Mouse (Mus musculus): ENCODE data around the gene Sf3b5.

The Sf3b5 gene

DNA sequence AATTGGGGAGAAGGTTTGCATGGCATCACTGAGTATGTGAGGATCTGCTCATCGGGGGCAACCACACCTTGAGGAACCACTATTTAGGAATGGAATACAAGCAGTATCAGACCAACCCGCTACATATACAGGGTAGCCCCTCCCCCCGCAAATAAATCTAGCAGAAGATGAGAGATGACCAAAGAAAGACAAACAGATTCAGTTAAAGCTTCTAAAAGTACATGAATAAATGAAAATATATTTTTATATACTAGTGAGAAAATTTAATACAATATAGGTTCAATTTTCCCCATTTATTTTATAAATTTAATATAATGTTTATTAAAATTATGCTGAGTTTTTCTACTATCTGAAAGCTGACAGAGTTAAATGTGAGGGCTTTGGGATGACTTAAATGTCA, at the start of gene Sf3b5:
TSS of gene Sf3b5 (plus strand) at position 301 of the 400 bp plus-strand sequence.
- no peak for DNase-seq

DNA sequence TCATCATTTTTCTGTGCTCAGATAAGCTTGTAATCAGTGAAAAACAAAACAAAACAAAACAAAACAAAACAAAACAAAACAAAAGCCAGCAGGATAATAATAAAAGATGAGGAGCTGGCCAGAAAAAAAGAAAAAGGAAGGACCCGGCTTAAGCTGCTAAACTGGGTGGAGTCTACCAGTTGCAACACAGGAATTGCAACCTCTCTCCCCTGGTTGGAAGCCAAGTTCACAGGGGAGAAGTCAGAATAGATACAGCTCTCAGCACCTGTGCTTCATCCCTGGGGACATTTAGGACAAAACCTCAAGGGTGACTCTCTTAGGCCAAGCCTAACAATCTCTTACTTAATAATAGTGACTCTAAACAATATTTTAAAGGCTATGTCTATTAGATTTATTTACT, 49.3 kb upstream of the Sf3b5 start:
- DNase-seq, result no peak

DNA sequence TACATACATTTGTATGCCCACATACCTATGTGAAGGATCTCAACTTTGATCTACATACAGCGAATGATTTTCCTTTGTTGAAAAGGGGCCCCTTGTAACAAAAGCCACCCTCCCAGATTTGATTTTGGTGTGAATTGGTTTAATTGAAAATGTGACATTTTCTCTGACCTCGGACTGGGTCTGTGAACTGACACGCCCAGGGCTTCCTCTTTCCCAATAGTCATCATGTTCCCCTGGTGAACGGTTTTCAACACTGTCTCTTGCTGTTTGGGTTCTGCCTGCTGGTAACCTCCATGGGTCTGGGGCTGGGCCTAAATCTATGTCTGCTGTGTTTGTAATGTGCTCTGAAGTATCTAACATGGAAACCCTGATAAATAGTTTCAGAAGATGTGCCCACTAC, 47.9 kb upstream of the Sf3b5 start:
- no peak for DNase-seq

DNA sequence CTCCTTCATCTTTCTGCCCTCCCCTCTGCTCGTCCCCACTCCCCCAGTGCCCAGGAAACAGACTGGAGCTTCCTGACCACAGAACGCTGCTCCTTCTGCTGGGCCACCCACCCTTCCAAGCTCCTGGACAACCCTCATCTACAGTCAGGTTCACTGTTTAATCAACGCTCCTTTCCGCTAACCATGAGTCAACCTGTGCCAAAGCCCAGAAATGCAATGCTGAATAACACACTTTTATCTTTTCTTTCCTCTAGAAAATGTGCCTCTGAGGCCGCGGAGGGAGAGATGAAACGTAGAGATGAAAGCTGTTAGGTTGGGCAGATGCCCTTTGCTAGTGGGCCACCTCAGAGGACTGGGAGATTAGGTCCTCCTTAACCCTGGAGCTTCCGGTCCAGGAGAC, 43.6 kb upstream of the Sf3b5 start:
- DNase-seq, result no peak

DNA sequence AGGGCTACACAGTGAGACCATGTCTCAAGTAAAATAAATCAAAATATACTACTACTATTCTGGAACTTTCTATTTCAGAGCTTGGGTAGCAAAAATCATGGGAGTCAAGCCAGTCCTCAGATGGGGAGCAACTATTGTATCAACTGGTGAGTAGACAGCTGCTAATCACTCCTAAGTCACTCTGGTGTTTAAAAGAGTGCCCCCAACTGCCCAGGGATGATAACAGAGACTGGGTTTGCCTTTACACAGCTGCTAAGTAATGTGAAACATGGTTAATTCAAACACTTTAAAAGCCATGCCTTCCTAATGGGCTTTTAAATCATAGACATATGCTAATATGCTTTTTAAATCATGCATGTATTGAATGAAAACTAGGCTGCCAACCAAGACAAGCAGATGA, 42.9 kb upstream of the Sf3b5 start:
- DNase-seq, result no peak

GRCm38 (mm10) chr10:12963362-12964147, 41.6 kb upstream of the Sf3b5 start:
- no peak for DNase-seq

GRCm38 (mm10) chr10:12964151-12965075, 40.7 kb upstream of the Sf3b5 start, which contains the start of gene Stx11:
Gene Stx11 (minus strand): TSS chr10:12964298.
- no peak for DNase-seq

DNA sequence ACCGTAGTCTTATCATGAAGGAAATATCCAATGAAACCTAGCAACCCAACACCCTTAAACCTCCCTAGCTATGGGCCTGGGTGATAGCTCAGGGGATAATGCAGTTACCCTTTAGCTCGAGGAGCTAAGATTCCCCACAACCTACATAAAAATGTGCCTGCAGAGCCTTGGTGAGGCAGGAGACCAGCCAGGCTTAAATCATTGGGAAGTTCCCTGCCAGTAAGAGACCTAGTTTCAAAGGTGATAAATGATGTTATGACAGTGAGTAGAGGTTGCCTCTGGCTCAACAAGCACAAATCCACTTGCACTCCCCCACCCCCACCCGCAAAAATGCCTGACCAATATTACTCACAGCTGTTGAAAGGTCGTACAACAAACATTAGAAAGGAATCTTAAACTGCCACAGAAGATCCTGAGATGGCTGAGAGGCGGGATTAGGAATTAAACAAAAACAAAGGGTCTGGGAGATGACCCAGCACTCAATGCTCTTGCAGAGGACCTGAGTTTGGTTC, 39.4 kb upstream of the Sf3b5 start:
- no peak for DNase-seq

GRCm38 (mm10) chr10:12974572-12974971, 30.6 kb upstream of the Sf3b5 start:
- DNase-seq, result no peak

DNA sequence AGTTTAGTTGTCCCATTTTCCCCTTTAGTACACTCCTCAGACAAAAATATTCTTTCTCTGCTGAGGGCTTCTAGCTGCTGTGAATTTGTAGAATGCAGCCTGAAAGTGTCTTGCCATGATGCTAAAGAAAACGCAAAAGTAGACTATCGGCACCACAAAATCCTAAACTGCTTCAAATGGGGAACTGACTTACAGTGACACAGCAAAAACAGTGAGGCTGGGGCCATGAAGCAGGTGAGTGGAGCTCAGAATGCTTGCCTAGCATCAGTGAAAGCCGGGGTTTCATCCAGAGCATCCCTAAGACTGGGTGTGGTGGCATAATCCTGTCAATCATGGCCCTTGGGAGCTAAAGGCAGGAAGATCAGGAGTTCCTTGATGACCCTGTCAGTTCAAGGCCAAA, 29.7 kb upstream of the Sf3b5 start:
- DNase-seq, result no peak

DNA sequence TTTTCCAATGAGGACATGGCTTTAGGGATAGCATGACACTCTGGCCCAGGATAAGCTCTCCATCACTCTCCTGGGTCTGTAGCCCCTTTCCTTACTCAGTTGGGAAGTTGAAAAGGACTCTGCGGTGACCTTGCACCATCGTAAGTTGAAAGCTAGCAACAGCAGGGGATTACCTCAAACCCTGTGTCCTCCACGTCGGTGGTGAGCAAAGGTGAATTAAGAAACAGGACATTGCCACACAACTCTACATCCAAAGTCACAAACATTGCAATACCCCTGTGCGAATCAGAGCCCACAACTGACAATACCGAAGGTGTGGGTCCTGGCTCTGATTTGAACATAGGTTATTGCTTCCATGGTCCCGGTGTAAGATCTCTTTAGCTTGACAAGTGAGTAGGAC, 29.2 kb upstream of the Sf3b5 start:
- no peak for DNase-seq

DNA sequence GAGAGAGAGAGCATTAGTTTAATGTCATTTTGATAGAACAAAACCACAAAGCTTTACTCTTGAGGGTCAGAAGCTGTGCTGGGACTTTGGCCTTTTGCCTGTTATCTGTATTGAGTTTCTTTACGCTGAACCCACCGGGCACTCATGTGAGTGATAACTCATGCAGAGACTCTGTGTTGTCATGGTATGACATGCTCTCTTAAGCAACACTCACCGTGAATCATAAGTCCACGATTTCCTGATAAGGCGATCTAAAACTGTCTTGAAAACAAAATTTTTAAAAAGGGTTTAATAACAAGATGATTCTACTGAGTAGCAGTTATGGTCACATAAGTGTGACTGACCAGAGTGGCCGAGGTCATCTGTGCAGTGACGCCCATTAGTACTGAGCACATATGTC, 28.6 kb upstream of the Sf3b5 start:
- DNase-seq, result no peak

- DNase-seq, result peak; percentile 61
Observed at GRCm38 (mm10) chr10:12977787-12978212, 27.3 kb upstream of the Sf3b5 start.

- DNase-seq, result no peak
Observed at GRCm38 (mm10) chr10:12981071-12981470, 24.1 kb upstream of the Sf3b5 start.

DNA sequence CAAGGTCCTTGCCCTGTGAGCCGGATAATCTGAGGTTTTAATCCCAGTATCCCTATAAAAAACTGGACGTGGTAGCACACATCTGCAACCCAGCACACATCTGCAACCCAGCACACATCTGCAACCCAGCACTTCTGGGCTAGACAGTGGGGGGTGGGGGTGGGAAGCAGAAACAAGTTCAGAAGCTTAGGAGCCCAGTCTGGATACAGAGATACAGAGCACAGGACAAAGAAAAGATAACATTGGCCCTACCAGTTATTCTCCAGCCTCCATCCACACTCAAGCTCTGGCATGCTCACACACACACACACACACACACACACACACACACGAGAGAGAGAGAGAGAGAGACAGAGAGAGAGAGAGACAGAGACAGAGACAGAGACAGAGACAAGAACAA, 21.6 kb upstream of the Sf3b5 start:
- no peak for DNase-seq

GRCm38 (mm10) chr10:12985028-12985427, 20.1 kb upstream of the Sf3b5 start:
- no peak for DNase-seq

GRCm38 (mm10) chr10:12986485-12986884, 18.7 kb upstream of the Sf3b5 start:
- DNase-seq, result no peak

DNA sequence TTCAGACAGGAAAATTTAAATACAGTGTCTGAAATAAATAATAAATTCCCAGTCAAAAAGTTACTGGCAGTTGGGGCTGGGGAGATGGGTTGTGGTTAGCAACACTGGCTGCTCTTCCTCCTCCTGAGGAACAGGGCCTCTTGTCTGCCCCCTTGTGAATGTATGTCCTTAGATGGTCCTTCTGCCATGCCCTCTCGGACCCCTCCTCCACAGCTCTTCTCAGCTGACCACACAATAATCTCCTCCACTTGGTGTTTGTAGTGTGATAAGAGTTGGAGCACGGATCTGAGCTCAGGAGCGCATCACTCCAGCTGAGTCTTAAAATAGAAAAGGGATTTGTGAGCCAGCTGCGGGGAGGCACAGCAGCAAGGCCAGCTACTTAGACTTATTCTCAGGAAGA, 18.2 kb upstream of the Sf3b5 start:
- no peak for DNase-seq

DNA sequence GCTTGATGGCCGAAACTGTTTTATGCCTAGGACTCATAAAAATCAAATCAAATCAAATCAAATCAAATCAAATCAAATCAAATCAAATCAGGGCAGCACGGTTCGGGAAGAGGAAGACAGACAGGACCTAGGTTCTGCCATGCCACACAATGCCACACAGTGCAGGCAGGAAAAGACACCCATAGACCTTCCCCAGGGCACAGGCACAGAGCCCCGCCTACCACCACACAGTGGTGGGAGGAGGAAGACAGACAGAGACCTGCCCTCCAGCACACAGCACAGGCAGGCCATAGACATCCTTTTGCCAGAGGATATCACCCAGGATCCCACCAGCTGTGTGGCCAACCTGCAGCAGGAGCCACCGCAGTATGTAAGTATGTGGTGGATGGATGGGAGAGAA, 13.2 kb upstream of the Sf3b5 start:
- DNase-seq, result no peak

- DNase-seq, result no peak
Observed at GRCm38 (mm10) chr10:12993411-12994039, 11.6 kb upstream of the Sf3b5 start.

DNA sequence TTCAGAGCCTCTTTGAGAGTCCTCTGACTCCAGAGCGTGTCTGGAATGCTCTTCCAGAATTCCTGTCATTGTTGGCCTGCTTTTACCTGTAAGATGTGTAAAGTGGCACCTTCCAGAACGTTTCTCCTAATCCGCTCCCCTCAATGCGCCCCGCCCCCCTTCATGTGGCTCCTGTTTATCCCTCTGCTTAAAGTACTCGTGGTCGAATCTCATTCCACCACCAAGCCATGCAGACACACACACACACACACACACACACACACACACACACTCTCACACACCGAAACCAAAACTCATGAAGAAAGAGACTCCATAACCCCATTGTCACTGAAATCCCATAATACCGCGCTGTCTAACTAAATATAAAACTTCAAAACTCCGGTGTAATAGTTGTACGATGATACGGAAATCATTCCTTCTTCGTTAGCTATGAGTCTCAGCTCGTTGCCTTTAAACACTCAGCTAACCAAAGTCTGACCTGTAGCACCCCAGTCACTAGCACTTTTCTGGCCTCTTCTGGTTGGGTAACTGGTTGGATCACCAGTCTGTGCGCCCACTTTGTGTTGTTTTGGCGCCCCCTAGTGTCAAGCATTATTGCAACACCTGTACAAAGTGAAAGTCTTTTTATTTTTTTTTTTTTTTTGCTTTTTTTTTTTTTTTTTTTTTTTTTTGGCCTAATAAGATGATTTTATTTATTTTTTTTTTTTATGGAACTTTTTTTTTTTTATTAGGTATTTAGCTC, 8.2 kb upstream of the Sf3b5 start:
- peak; percentile 74 for DNase-seq
